Mouse (Mus musculus): ENCODE results near the gene Rpf2. TPM values are rescaled to one million over a fixed set of nuclear protein-coding genes. Genes with fewer than 3 reads are reported as not detected.

The Rpf2 gene
- 40.5 TPM for polyA plus RNA-seq (2021)

DNA sequence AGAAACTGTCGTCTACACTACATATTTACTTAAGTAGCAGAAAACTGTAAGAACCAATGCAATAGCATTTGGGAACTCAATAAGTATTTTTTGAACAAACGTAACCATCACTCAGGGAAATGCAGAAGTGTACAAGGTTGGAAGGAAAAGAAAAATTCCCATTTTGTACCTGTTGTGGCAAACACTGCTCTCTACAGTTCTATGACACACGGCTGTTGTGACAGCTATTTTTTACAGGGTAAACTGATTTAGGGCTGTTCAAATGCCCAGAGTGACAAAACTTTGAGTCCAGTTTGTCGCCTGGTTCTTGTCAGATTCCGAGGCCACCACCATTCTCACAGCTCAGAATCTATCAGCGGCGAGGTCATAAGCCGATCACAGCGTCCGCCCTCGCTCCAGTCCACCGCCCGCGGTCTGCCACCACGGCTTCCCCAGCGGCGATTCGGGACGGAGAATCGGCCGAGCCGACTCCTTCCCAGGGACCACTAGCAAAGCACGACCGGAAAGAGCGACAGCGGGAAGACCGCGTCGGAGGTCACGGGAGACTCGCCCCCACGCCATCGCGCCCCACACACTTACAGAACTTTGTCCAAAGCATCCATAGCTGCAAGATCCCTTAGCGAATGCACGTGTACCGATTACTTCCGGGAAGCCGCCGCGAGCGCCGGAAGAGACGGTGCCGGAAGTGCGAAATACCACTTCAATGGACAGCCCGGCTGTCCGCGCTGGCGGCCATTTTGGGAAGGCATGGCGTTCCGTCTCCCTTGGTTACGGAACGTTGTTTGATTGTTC is at the start of gene Rpf2:
Rpf2 (minus strand) TSS at position 663 of the 792 bp plus-strand sequence.
- in situ Hi-C loops (cut with MboI; ENCODE audit: low pct_unique_long_range_greater_than_20kb): no loop called here
- ATAC-seq: peak; percentile 82
- no peak for TF ChIP-seq CTCF (IDR thresholded peaks at IDR 0.05)
- peak; percentile 15 for DNase-seq (ENCODE audit: low read depth, low spot score)
- H3K27me3 ChIP-seq: no peaks in the 10 kb centered on the region
- ChIA-PET CTCF (no interaction called here), POLR2A (no interaction called here)

DNA sequence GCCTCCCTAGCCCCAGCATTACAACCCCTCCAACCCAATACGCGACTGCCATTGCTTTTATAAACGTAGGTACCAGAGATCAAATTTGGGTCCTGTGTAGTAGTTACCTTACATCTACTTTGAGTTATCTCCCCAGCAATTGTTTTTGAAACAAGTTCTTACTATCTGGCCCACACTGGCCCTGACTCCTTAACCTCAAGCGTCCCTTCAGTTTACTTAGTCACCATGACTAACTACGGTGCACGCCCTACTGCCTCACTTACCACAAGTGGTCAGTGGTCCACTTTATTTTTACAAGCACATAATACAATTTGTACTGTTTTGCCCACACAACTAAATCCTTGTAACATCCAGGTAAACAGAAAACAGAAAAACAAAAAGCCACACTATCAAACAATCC is 45.8 kb upstream of the Rpf2 start:
- TF ChIP-seq CTCF (IDR thresholded peaks at IDR 0.05): no peak
- ChIA-PET CTCF (no interaction called here), POLR2A (interaction anchor here (0.6 kb wide), 1 partner anchor 208 kb away, joined by 4 read pairs; no protein-coding TSS in a partner anchor)
- no peak for DNase-seq (ENCODE audit: low read depth, low spot score)
- in situ Hi-C loops (cut with MboI; ENCODE audit: low pct_unique_long_range_greater_than_20kb): no loop called here
- ATAC-seq: no peak
- H3K27me3 ChIP-seq: no peaks in the 10 kb centered on the region

DNA sequence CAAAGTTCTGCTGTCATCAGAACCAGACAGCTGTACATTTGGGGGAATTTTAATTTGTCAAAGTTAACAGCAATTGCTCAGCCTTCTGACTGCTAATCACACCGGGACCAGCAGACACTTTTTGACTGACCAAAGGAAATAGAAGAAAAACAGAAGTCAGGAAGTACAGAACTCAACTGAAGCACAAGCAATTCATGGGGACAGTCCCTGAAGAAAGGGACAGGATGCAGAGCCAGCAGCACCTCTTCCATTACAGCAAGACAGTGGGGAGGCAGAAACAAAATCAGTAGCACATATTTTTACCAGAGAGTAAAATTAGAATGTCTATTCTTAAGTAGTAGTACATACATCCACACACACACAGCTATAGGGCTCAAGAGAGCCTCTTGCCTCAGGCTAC is 39.9 kb upstream of the Rpf2 start:
- ATAC-seq (no peak), DNase-seq (ENCODE audit: low read depth, low spot score) (no peak)
- in situ Hi-C loops (cut with MboI; ENCODE audit: low pct_unique_long_range_greater_than_20kb): no loop called here
- ChIA-PET POLR2A (no interaction called here), CTCF (no interaction called here)
- H3K27me3 ChIP-seq: no peaks in the 10 kb centered on the region
- no peak for TF ChIP-seq CTCF (IDR thresholded peaks at IDR 0.05)

DNA sequence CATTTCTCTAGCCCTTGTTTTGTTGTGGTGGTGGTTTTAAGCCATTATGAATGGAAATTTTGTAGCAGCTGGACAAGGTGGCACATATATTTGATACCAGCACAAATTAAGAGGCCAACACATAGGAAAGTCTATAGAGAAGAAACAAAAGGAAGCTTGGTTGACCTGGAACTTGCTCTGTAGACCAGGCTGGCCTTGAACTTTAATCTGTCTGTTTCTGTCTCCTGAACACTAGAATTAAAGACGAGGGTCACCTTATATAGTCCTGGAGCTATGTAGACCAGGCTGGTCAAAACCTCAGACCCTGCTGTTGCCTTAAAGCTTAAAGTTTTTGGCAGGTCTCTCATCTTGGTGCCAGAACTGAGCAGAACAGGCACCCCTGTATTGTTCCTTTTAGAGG is 38.7 kb upstream of the Rpf2 start:
- CTCF ChIA-PET: interaction anchor here (1.6 kb wide), 1 partner anchor 9 kb away, joined by 6 read pairs; no protein-coding TSS in a partner anchor
- DNase-seq (ENCODE audit: low read depth, low spot score) (no peak), ATAC-seq (no peak)
- no peaks in the 10 kb centered on the region for H3K27me3 ChIP-seq
- POLR2A ChIA-PET: no interaction called here
- in situ Hi-C loops (cut with MboI; ENCODE audit: low pct_unique_long_range_greater_than_20kb): no loop called here
- no peak for TF ChIP-seq CTCF (IDR thresholded peaks at IDR 0.05)

DNA sequence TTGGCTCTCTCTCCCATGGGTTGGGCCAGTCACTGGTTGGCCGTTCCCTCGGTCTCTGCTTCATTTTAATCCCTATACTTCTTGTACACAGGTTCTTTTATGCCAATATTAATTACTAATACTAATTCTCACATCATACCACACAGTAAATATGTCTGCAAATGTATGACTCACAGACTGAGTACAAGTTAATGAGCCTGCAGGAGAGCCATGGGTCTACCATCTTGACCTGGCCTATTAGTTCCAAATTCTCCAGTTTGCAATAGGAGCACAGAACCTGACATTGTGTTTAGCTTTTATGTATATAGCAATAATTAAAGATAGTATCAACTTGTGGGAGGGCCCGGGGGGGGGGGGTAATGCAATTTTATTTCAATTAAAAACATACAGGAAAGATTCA is 38.2 kb upstream of the Rpf2 start:
- no peak for TF ChIP-seq CTCF (IDR thresholded peaks at IDR 0.05)
- ATAC-seq: no peak
- no peaks in the 10 kb centered on the region for H3K27me3 ChIP-seq
- ChIA-PET POLR2A (no interaction called here), CTCF (interaction anchor here (1.6 kb wide), 1 partner anchor 10 kb away, joined by 6 read pairs; no protein-coding TSS in a partner anchor)
- in situ Hi-C loops (cut with MboI; ENCODE audit: low pct_unique_long_range_greater_than_20kb): no loop called here
- DNase-seq (ENCODE audit: low read depth, low spot score): no peak

DNA sequence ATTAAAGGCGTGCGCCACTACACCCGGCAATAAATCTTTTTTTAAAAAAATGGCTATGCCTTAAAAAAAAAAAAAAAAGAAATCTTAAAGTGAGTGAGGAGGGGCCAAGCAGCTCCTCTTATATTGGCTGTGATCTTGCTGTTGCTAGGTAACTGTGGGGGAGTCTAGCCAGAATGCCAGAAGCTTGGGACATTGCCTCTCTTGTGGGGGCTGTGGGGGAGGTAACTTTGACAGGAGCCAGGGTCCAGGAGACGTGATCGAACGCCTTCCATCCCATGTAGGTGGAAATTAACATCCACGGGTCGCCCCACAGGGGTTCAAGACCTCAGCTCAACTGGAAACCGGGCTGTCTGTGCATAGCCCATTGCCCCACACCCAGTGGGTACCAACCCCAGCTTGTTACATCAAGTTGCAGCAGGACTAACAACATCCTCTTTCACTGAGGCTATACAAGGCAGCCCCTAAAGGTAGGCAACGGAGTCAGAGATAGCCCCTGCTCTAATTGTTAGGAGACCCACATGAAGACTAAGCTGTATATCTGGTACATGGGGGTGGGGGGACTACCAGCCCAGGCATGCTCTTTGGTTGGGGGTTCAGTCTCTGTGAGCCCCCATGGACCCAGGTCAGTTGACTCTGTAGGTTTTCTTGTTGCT is 37.5 kb upstream of the Rpf2 start:
- POLR2A ChIA-PET: no interaction called here
- DNase-seq (ENCODE audit: low read depth, low spot score): no peak
- H3K27me3 ChIP-seq: no peaks in the 10 kb centered on the region
- in situ Hi-C loops (cut with MboI; ENCODE audit: low pct_unique_long_range_greater_than_20kb): no loop called here
- CTCF ChIA-PET: interaction anchor here (1.6 kb wide), 1 partner anchor 11 kb away, joined by 6 read pairs; no protein-coding TSS in a partner anchor
- TF ChIP-seq CTCF (IDR thresholded peaks at IDR 0.05): no peak
- ATAC-seq: no peak

DNA sequence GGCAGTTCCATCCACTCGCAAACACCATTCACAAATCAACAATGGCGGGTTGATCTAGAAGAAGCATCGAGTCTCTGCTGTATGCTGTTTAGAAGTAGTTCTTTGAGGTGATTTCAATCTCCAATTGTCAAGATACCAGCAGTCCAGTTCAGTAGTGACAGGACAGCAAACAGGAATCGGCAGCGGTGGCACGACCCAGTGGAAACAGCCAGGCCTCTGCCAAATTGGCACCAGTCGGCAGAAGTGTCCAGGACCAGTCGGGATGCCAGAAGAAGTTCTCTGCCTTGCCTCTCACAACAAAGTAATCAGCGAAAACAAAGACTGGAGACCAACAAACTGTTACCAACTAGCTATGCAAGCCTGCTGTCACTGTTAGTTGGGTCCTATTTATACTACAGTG is 36.8 kb upstream of the Rpf2 start:
- in situ Hi-C loops (cut with MboI; ENCODE audit: low pct_unique_long_range_greater_than_20kb): no loop called here
- POLR2A ChIA-PET: no interaction called here
- CTCF ChIA-PET: no interaction called here
- no peak for ATAC-seq
- H3K27me3 ChIP-seq: no peaks in the 10 kb centered on the region
- TF ChIP-seq CTCF (IDR thresholded peaks at IDR 0.05): no peak
- DNase-seq (ENCODE audit: low read depth, low spot score): no peak

DNA sequence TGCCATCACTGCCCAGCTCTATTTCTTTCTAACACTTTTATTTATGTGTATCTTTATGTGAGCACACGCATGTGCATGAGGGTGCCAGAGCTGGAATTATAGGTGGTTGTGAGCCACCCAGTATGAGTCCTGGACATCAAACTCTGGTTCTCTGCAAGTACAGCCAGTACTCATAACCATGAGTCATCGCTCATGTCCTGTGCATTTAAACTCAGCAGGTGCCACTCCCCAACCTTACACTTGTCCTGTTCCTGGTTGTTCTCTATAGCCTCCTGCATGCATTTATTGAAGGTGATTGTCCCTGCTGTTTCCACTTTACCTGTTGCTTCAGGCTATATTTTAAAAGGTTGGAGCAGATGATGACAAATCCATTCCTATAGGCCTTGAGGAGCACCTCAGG is 34.7 kb upstream of the Rpf2 start:
- TF ChIP-seq CTCF (IDR thresholded peaks at IDR 0.05): no peak
- DNase-seq (ENCODE audit: low read depth, low spot score) (no peak), ATAC-seq (no peak)
- H3K27me3 ChIP-seq: no peaks in the 10 kb centered on the region
- ChIA-PET CTCF (no interaction called here), POLR2A (no interaction called here)
- in situ Hi-C loops (cut with MboI; ENCODE audit: low pct_unique_long_range_greater_than_20kb): no loop called here

DNA sequence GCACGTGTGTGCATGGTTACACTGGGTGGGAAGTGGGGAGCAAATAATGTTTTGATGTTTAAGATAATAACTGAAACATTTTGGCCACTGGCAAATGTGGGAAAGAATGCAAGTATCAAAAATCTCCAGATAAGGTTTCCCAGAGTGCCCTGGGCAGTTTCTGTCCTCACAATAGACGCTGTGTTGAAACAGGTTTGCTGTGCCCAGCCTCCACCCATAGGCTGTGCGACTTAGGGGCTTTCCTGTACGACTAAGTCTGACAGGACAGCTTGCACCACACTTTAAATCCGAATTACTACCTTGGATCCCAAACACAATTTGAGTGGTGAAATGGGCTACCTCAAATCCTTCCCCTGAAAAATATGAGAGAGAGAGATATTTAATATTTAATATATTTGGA is 31.5 kb upstream of the Rpf2 start:
- POLR2A ChIA-PET: interaction anchor here (0.7 kb wide), 1 partner anchor 555 kb away, joined by 11 read pairs; no protein-coding TSS in a partner anchor
- CTCF ChIA-PET: no interaction called here
- no peak for TF ChIP-seq CTCF (IDR thresholded peaks at IDR 0.05)
- no peak for ATAC-seq
- no peaks in the 10 kb centered on the region for H3K27me3 ChIP-seq
- in situ Hi-C loops (cut with MboI; ENCODE audit: low pct_unique_long_range_greater_than_20kb): no loop called here
- no peak for DNase-seq (ENCODE audit: low read depth, low spot score)

DNA sequence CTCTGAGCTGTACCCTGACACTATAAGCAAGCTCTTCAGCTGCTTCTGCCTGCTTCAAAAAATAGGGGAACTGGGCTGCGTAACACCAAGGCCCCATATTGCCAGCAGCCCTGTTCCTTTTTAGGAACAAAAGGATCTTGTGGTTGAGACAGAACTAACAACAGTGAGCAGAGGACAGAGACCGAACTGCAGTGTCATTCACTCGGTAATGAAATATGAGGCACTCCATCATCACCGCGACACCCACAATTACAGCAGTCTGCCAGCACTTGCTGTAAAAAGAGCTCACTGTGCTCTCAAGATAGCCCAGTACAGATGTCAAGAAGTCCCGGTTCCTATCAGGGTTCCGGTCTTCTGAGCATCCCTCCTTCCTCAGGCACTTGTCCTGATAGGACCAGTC is 29.2 kb upstream of the Rpf2 start:
- POLR2A ChIA-PET: no interaction called here
- no peak for TF ChIP-seq CTCF (IDR thresholded peaks at IDR 0.05)
- no peak for DNase-seq (ENCODE audit: low read depth, low spot score)
- no peak for ATAC-seq
- no peaks in the 10 kb centered on the region for H3K27me3 ChIP-seq
- CTCF ChIA-PET: interaction anchor here (1.0 kb wide), 1 partner anchor 246 kb away, joined by 4 read pairs; no protein-coding TSS in a partner anchor
- in situ Hi-C loops (cut with MboI; ENCODE audit: low pct_unique_long_range_greater_than_20kb): no loop called here

DNA sequence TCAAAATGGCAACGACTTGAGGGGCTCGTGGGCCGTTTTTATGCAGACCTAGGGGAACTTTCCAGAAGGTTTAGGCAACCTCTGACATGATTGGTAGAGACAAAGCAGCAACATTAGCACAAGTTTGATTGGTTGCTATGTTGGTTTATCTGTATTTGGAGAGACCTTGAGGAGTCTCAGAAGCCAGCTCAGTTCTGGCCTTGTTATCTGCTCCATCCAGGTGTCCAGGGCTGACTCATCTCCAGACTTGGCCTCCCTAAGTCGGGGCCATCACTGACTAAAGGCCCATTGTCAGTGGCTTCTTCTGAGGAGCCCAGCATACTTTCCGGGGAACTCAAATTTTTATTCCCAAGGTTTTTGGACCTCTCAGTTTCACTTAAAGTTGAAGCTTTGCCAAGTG is 27.1 kb upstream of the Rpf2 start:
- POLR2A ChIA-PET: no interaction called here
- ATAC-seq (no peak), DNase-seq (ENCODE audit: low read depth, low spot score) (no peak)
- no peak for TF ChIP-seq CTCF (IDR thresholded peaks at IDR 0.05)
- in situ Hi-C loops (cut with MboI; ENCODE audit: low pct_unique_long_range_greater_than_20kb): loop anchor here (25.0 kb wide), 1 partner anchor 613 kb away; the partner anchor contains the start of genes Cdc40 and Wasf1
- CTCF ChIA-PET: interaction anchor here (1.2 kb wide), 1 partner anchor 249 kb away, joined by 3 read pairs; no protein-coding TSS in a partner anchor
- no peaks in the 10 kb centered on the region for H3K27me3 ChIP-seq
